Mouse (Mus musculus) gastrocnemius, postnatal 36 days (tissue): ENCODE measurements around the gene Pak3. TPM values are rescaled to one million over a fixed set of nuclear protein-coding genes. Genes with fewer than 3 reads are reported as not detected.
A peak's percentile ranks its signal among the peaks of the same experiment; 100 is the strongest.
"Not testable (repeated sequence)": the region's sequence is repeated elsewhere in the genome, so short reads cannot be mapped to it uniquely, and the experiment has no call there.

Experiments
- DNase-seq, 2 experiments: peaks; one replicate each; pipeline ENCODE4 v3.0.0; 2022
- intact Hi-C: fragments of 180-260 bp; cut with DNase I; formaldehyde crosslinking; loops from one replicate; pipeline ENCODE4 v1.15.1; 2025
- long read RNA-seq, 2 experiments: library from polyadenylated mRNA; stranded (forward); transcript quantifications; one replicate each; pipeline ENCODE4 v2.0.0; 2021
- total RNA-seq, 2 experiments: library from RNA; stranded (reverse); gene quantifications; 2 replicates each; pipeline ENCODE4 v1.2.3; 2021

Pak3 gene
- under 1 TPM; 0.28 to 0.37 TPM for total RNA-seq
- long read RNA-seq, experiment 1: 0 reads
- long read RNA-seq, experiment 2: 0 reads

DNA sequence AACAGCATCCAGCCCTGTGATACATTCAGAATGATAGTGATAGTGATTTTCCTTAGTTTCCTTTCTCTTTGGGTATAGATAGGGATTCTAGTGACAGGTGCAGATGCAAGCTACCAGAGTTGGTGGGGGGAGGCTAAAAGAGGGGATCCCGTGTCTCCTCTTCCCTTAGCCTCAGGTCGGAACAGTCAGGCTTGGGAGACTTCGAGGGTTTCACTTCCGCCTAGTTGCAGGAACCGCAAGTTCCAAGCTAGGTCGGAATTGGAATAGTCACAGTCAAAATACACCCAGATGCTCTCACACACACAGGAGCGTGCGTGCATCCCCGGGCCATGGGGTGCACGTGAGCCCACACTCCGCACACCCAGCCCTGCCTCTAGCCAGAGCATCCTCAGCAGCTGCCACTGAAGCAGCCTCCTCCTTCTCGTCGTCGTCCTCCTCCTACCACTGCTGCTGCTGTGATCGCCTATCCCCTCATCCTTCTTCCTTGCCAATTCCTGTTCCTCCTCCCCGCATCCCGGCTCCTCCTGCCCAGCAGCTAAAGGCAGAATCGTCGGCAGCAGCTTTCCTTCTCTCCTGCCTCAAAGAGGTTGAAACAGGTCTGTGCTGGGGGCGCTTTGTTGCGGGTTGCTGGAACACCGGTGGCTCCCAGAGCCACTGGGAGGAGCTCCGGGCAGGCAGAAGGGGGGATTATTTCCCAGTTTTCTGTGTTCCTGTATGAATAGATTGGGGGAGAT is at the start of gene Pak3:
TSS of gene Pak3 (plus strand) at position 424 of the 734 bp plus-strand sequence.
- DNase-seq: no peak
- intact Hi-C loops: no loop called here

DNA sequence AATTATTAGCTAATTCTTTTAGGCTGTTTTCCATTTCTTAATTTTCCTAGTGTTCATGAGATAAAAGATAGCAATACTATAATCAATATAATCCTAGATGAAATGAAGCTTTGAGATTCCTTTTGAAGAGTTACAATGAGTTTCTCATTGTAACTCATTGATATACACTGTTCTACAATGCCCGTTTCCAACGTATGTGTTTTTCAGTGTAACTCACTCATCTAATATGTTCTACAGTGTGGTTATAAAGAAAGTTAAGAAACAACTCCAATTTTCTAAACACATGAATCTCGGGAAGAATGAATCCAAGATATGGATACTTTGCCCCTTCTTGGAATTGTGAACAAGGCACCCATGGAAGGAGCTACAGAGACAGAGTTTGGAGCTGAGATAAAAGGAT is 35.5 kb upstream of the Pak3 start:
- peak; percentile 100 for DNase-seq
- intact Hi-C loops: no loop called here

DNA sequence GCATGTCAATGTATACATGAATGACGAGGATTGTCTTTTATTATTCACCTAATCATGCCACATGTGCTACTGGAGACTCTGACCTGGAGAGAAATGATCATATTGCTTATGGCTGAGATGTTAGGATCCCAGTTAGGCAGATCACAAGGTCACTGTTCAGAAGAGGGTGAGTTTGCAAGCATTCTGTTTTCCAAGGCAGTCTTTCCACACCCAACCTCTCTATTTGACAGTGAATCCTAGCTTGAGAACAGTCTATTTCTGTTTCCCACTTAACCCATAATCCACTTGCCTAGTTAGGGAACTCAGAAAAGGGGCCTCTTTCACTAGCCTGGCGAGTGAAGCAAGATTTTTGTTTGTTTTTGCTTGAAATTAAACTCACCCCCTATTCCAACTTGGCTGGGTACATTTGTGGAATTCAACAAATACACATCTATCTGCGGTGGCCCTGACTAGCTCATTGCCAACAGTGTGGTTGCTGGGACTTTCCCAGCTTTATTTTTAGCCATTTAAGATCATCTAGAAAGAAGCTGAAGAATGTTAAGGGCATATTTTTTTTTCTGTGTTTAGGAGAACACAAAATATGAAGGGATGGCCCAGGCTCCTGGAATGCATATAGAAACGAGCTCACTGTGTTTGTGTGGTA is 17.2 kb upstream of the Pak3 start:
- no peak for DNase-seq
- intact Hi-C loops: no loop called here

DNA sequence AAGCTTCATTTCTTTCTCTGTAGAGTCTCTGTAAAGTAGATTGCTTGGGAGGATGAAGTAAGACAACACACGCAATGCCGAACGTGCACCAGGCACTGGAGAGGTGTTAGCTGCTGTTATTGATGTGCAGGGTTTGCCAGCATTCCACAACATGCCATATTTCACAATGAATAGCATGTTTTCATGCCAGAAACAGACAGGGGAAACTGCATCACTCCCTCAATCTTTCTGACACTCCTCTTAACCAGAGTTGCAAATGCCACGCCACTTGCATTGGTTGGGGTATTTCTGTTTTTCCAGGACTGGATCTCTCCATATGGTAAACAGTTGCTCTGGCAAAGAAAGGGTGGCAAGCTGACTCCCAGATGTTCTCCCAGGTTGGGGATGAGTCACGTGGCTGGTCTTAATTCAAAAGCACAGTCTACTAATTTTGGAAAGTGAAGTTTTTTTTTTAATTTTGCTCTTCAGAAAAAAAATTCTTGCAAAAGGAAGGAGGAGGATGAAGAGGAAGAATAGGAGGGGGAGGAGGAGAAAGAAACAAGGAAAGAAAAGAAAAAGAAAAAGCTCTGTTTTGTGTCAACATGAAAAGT is 16.5 kb upstream of the Pak3 start:
- DNase-seq: no peak
- intact Hi-C loops: no loop called here

DNA sequence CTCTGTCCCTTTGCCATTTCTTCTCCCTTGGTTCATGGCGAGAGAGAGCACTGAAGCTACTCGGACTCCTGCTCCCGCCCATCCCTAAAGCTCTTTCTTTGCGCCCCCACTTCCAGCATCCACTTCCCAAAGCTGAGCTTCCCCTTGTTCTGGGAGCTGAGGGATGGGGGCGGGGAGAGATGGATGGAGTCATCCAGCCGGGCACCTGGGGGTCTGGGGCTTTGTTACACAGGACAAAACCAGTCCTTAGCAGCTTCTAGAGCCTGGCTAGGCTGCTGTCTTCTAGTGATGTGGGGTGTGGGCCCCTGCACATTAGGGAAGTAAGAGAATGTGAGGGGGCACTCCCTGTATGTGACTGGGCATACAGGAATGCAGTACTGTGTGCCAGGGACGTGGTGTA is 526 bp downstream of the Pak3 start:
- intact Hi-C loops: no loop called here
- no peak for DNase-seq

DNA sequence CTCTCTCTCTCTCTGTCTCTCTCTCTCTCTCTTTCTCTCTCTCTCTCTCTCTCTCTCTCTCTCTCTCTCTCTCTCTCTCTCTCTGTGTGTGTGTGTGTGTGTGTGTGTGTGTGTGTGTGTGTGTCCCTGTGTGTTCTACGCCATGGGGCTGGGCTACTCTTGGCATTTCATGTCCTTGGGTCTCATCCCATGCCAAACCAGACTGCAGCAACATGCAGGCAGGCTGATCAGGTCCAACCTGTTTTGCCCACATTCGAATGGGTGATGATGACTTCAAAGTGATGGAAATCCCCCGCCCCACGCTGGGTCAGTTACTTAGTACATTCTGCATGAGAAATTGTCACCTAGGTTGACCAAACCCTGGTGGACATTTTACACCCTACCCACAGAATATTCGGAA is 1.1 kb downstream of the Pak3 start:
- DNase-seq, intact Hi-C loops: not testable (repeated sequence)

DNA sequence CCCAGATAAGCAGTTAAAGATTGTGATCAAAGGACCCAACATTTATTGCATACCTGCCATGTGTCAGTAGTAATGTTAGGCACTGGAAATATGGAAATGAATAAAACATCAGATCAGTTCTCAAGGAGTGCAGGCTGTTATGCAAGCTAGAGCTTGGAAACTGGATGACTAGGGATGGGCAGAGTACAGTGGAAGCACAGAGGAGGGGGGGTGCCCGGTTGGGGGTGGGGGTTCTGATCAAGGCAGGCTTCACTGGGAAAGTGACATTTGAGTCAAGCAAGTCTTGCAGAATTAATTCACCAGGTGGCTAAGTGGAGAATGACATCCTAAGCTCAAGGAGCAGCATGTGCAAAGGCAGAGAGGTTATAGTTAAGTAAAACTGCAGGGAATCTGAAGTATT is 1.8 kb downstream of the Pak3 start:
- intact Hi-C loops: no loop called here

DNA sequence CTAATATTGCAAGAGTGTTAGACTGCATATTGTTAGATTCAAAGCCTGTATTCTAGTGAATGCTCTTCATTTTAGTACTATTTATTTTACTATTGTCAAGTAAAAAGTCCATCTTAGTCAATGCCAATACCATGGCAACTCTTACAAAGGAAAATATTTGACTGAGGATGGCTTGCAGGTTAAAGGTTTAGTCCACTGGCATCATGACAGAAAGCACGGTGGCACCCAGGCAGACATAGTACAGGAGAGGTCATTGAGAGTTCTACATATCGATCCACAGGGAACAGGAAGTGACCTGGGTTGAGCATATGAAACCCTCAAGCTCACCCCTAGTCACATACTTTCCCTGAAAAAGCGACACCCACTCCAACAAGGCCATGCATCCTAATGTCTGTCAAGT is 13.9 kb downstream of the Pak3 start:
- intact Hi-C loops: no loop called here
- DNase-seq: no peak

More for the DNA sequence above, 1.8 kb downstream of the Pak3 start:
- DNase-seq: no peak

DNA sequence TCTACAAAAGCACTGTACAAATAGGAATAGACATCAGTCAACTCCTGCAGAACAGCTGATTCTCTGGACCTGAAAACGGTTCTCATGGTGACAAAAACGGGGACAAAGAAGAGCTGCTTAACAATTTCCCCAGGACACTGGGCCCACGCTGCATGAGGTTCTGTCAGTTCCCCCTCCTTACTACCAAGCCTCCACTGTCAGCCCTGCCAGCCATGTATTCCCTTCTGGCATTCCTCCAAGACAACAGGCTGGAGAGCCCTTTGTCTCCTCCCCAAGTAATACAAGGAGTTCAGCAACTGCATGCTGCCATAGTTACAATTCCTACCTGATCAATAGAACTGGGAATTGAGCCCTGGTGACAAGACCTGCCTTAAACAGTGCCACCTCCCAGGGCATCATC is 15.2 kb downstream of the Pak3 start:
- no peak for DNase-seq
- intact Hi-C loops: no loop called here

DNA sequence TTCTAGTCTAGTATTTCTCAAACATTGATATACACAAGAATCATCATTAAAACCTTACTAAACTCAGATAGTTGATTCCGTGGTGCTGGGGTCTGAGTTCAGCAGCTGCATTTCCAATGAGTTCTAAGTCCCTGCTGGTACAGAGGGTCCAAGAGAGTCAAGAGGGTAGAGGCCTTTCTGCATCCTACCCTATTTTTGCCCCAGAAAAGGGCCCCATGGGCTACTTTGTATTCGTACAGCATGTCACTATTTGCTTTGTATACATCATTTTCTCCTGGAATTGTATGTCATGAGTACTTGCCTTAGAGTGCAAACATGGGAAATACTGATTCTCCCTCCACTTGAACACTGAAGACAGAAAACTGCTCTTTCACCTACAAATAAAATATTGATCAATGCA is 24.4 kb downstream of the Pak3 start:
- intact Hi-C loops: no loop called here
- DNase-seq: no peak

DNA sequence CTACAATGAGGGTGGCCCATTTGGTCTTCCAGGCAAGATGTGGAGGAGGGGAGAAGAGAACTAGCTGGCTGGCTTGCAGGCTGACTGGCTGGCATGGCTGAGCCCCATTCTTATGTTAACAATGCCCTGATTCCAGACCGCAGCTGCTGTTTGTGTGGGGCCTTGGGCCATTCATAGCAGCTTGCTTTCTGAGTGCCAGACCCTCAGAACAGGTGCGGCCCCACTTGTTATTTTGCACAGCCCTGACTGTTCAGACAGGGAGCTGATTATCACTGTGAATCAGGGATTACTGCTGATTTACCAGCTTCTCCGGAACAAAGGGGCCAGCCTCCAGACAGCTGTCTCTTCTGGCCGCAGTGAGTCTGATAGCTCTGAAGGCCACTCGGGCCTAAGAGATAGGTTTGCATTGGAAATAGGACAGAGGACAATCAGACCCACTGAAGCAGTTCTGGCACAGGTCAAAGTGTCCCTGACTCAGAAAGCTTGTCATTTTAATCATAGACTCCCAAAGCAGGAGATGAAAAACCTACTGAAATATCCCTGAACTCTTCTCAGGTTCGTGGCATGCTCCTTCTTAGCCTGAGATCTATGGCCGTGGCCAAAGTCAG is 24.9 kb downstream of the Pak3 start:
- intact Hi-C loops: no loop called here
- DNase-seq: no peak

DNA sequence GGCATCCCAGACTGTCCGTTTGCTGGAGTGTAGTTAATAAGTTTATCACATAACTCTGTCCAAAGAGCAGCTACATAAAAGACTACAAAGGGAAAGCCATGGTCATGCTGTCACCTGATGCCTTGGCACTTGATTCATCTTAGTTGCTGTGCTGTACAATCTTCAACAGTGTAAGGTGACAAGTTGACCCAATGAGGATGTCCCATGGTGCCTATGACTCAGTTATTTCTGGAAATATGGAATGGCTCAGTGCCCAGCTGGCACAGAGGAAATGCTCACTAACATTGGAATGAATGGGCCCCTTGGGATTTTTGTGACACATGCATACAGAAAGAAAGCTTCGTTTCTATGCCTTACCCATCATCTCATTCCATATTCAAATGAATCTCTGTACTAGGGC is 55.3 kb downstream of the Pak3 start:
- intact Hi-C loops: no loop called here
- no peak for DNase-seq

DNA sequence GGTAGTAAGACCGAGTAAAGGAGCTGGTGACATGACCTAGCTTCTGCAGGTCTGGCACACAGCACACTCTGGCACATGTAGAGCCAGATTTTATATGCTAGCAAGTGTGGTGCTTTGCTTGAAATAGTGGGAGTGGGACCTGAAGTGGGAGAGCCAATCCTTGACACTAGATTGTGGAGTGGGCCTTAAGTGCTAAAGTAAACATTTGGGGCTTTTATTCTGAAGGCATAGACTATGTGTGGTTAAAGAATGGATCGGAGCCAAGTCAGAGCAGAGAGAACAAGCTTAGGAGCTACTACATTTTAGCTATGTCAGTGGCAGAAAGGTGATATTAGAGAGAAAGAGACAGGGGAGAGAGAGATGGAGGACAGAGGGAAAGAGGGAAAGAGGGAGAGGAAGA is 61.5 kb downstream of the Pak3 start:
- intact Hi-C loops: no loop called here
- no peak for DNase-seq

DNA sequence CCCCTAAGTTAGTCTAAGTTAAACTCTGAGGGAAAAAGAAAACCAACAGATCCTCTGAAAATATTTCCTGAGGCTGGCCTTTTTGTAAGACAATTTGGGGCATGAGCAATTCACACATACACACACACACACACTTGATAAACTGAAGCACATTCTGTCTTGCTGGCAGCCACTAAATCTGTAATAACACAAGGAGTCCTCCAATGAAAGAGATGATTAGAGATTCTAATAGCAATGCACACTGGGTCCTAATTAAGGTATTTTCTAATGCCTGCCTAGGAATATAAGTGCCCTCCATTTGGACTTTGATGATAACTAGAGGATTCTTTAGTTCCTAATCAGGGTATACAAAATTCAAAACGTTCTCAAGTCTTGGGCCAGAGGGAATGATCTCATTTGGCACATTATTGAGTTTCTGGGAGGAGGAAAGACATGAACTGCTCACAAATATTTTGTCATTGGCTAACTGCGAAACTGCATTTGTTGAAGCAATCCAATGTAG is 62.1 kb downstream of the Pak3 start:
- intact Hi-C loops: no loop called here

DNA sequence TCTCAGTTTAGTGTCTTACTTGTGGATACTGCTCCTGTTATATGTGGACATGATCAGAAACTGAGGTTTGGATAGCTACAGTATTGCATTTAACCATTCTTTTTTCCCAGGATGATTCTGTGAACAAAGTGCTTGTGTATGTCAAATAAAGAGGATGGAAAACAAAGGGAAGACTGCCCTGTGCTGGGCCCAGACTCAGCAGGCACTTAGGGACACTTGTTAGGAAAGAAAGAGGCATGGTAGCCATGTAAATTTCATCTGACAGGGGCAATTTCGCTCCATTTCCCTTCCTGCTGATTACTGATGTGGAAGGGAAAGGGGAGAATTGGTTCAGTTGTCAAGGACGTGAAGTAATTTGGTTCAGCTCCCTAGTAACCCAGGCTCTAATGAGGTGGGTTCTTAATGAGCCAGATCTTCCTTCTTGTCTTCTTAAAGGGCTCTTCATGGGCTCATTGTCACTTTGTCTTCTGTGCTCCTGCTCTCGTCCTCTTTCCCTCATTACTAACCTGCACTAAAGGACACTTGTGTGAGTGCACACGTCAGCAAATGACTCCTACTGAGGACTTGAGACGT is 88.6 kb downstream of the Pak3 start:
- intact Hi-C loops: no loop called here
- DNase-seq: no peak

More for the DNA sequence above, 62.1 kb downstream of the Pak3 start:
- no peak for DNase-seq

DNA sequence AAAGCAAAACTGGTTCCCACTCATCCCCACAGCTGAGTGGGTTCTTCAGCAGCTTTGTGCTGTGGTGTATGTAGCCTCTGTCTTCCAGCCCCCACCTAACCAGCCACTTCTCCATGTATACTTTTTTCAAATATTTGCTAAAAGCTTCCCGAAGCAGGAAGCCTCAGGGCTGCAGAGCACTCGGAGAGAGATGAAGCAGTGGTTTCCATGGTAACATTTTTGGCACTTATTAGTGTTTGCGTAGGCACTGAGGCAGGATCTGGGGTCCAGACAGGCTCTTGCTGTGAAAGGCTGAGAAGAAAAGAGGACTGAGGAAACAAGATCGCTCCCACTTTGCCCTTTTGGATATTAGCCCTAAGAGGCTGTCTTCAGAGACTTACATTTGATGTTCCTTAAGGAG is 100.3 kb downstream of the Pak3 start:
- no peak for DNase-seq
- intact Hi-C loops: no loop called here

DNA sequence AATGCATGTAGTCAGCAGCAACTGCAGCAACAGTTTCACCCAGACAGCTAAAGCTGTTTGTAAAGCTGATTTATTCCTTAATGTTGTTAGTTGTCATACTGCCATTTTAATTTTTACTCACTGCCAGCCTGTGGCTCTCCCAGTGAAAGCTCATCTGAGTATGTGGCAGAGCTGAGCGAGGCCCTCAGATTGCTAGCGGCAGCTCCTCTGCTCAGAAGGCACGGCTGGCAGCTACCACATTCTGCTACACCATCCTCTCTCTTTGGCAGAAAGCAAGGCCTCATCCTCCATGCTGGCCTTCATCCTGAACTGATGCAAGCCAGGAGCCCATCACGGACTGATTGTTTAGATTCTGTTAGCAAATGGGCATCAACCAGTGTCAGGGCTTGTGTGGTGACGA is 109.4 kb downstream of the Pak3 start:
- intact Hi-C loops: no loop called here
- no peak for DNase-seq

DNA sequence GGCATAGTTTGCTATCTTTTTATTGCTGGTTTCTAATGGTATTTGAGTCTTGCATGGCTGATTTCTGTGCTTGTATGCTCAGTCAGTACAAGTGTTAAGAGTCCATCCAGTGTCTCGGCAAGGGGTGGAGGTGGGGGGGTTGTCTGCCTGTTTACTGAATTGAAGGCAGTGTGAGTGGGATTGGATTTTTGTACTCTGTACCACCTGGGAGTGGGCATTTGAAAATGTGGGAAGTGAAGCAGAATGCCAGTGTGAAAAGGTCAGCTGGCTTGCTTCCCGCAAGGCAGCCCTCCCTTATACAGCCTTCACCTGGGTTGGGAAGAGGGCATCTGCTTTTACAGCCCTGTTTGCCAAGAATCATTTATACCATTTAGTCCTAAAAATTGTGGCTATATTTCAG is 125.5 kb downstream of the Pak3 start:
- intact Hi-C loops: no loop called here
- DNase-seq: no peak

DNA sequence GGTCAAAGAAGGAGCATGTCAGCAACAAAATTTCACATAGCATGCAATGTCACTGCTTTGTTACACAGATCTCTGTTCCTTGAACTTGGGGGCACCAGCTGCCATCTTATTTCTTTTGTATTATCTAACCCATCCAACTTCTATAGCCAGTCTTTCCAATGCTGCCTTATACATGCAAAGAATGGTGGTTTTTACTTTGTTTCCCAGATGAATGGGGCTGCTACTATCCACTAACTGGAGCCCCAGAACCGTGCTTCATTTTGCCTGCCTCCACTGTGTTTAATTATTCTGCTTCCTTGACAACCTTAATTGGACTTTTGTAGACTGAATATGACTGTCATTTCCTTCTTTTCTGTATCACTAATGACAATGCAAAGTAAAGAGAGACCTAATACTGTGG is 126.4 kb downstream of the Pak3 start:
- intact Hi-C loops: no loop called here
- no peak for DNase-seq

DNA sequence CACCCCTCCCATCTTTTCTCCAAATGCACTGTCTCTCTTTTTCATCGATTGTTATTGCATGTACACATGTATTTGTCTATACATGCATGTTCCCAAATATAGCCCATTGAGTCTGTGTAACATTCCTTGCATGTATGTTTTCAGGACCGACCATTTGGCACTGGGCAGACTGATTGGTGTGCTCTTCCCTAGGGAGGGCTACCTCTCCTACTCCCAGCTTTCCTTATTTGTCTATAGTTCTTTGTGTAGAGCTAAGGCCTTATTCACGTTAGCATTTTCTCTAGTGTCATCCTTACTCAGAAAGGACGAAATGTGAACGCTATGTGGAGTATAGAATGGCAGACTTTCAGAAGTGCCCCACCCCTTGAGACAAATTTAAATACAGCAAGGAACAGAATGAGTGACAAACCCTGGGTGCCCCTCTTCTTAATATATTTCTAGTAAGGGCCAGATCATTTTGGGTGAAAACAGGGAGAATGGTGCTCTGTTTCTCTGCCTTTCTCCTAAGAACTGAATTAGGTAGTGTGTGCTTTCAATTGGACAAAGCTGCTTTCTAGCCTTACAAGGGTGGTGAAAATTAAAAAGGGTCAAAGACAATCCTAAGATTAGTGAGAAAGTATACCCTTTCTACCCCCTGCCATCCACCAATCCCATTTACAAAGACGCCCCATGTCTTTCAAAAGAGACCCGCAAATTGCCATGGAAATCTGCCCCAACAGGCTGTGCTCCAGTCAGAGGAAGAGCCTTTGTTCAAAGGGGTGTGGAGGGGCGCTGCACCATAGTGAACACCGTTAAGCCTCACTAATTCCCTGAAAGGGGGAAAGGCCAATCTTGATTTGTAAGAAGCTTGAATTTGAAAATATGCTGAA is 136.2 kb downstream of the Pak3 start:
- intact Hi-C loops: no loop called here
- DNase-seq: no peak
